Mouse (Mus musculus) brain, embryonic 14.5 days (tissue): ENCODE results near the gene Cyp21a1.

Source experiments
- CTCF ChIP-seq: fragments of 200-500 bp; IDR thresholded peaks from 2 replicates; pipeline ENCODE4 v1.5.1; 2012; ENCODE audit warnings: inconsistent platforms, mild to moderate bottlenecking, moderate library complexity, borderline replicate concordance; ENCODE audit not compliant: insufficient read depth, insufficient read length; ENCODE audit errors: extremely low read depth
- POLR2A ChIP-seq: fragments of 200-500 bp; IDR thresholded peaks from 2 replicates; pipeline ENCODE4 v1.6.1; 2012; ENCODE audit warnings: mild to moderate bottlenecking, inconsistent platforms, borderline replicate concordance; ENCODE audit not compliant: poor library complexity, insufficient read depth, insufficient read length, severe bottlenecking; ENCODE audit errors: extremely low read depth

- TF ChIP-seq CTCF: no peak
- TF ChIP-seq POLR2A: no peak
Measured at GRCm38 (mm10) chr17:34798866-34799530, 5.4 kb downstream of the Cyp21a1 start.
